Mouse (Mus musculus): ENCODE measurements around the gene Wdr64.

Gene Wdr64

GRCm38 (mm10) chr1:175725771-175726170, 27.4 kb downstream of the Wdr64 start:
- DNase-seq (ENCODE audit: low spot score): no peak

GRCm38 (mm10) chr1:175754576-175755364, 56.4 kb downstream of the Wdr64 start:
- no peak for DNase-seq (ENCODE audit: low spot score)

GRCm38 (mm10) chr1:175794668-175795067, 96.3 kb downstream of the Wdr64 start:
- DNase-seq (ENCODE audit: low spot score): no peak

- DNase-seq (ENCODE audit: low spot score): no peak
Observed at GRCm38 (mm10) chr1:175808356-175808755, 110.0 kb downstream of the Wdr64 start.

- DNase-seq (ENCODE audit: low spot score): no peak
Observed at GRCm38 (mm10) chr1:175811625-175812024, 113.2 kb downstream of the Wdr64 start.

GRCm38 (mm10) chr1:175823815-175824438, 125.5 kb downstream of the Wdr64 start:
- no peak for DNase-seq (ENCODE audit: low spot score)

GRCm38 (mm10) chr1:175828539-175828938, 130.1 kb downstream of the Wdr64 start:
- no peak for DNase-seq (ENCODE audit: low spot score)

- no peak for DNase-seq (ENCODE audit: low spot score)
Observed at GRCm38 (mm10) chr1:175829220-175829619, 130.8 kb downstream of the Wdr64 start.

- no peak for DNase-seq (ENCODE audit: low spot score)
Observed at GRCm38 (mm10) chr1:175855515-175855914, 157.1 kb downstream of the Wdr64 start.
